In genomic region chr8:115826516-115826915, GRCm38 (mm10) we compare ENCODE assay signal across 19 mouse cellular contexts.
DNase-seq lines count a peak whose midpoint lies in the region; ATAC-seq lines count a peak whose summit lies in the region.
"Had no signal": no experiment of that assay in that cellular context is flagged by ENCODE, and none has a peak within 500 bp of the region (broad histone marks: within the 10 kb centered on the region; RNA-seq: fewer than 3 reads in every experiment).

No protein-coding gene starts in this region.

- H3K9ac ChIP-seq in kidney, embryonic 14.5 days (ENCODE audit: low read depth, low read length): no peak overlapping the region
- H3K9ac ChIP-seq: hindbrain, embryonic 14.5 days; limb, embryonic 15.5 days; liver, postnatal 0 days; midbrain, embryonic 15.5 days had no signal

- H3K27ac ChIP-seq in kidney, embryonic 14.5 days (ENCODE audit: low read depth, low read length): peak overlapping the region; percentile 48; the same call in 1 of the 2 replicates
- no peak overlapping the region for H3K27ac ChIP-seq in midbrain, embryonic 10.5 days (replicated peaks)
- H3K27ac ChIP-seq: gastrocnemius, adult 2 months; hindbrain, embryonic 14.5 days; layer of hippocampus, adult 2 months; limb, embryonic 15.5 days; midbrain, embryonic 15.5 days had no signal

- no peaks in the 10 kb centered on the region for H3K36me3 ChIP-seq in kidney, embryonic 14.5 days (ENCODE audit: control insufficient read depth, insufficient read depth, low read length)
- H3K36me3 ChIP-seq in midbrain, embryonic 10.5 days: no peaks in the 10 kb centered on the region
- H3K36me3 ChIP-seq: limb, embryonic 15.5 days; midbrain, embryonic 15.5 days had no signal

- no peak for ATAC-seq in kidney, embryonic 14.5 days (ENCODE audit: low FRiP score, low TSS enrichment)
- ATAC-seq in hematopoietic stem cell, adult 5-6 weeks (replicated peaks in 1 of 2; ENCODE audit: insufficient read depth in 1 of 2, low FRiP score in 2 of 2, low TSS enrichment in 1 of 2, low read depth in 1 of 2, poor library complexity in 2 of 2, severe bottlenecking in 2 of 2): peak; percentile 53 to 69
- ATAC-seq in megakaryocyte progenitor cell, adult 5-6 weeks (replicated peaks; ENCODE audit: poor library complexity): peak; percentile 44; the same call in 1 of the 2 replicates
- ATAC-seq: forebrain, embryonic 16.5 days; liver, postnatal 0 days; midbrain, embryonic 15.5 days had no signal

- no peak overlapping the region for H3K4me3 ChIP-seq in kidney, embryonic 14.5 days (ENCODE audit: low read length)
- no peak overlapping the region for H3K4me3 ChIP-seq in midbrain, embryonic 10.5 days
- H3K4me3 ChIP-seq: gastrocnemius, adult 2 months; layer of hippocampus, adult 2 months; limb, embryonic 15.5 days; midbrain, embryonic 15.5 days had no signal

- no peaks in the 10 kb centered on the region for H3K27me3 ChIP-seq in kidney, embryonic 14.5 days (ENCODE audit: control insufficient read depth, insufficient read depth, low read length)
- no peaks in the 10 kb centered on the region for H3K27me3 ChIP-seq in midbrain, embryonic 10.5 days (ENCODE audit: low read depth, poor library complexity, severe bottlenecking)
- H3K27me3 ChIP-seq: limb, embryonic 15.5 days; midbrain, embryonic 15.5 days had no signal

- 53% methylated on average over 3 of the region's 3 CpGs for WGBS in kidney, embryonic 14.5 days
- WGBS in midbrain, embryonic 10.5 days: 82% methylated on average over 3 of the region's 3 CpGs

- H3K4me2 ChIP-seq in kidney, embryonic 14.5 days (replicated peaks; ENCODE audit: low read depth, low read length): no peak overlapping the region
- H3K4me2 ChIP-seq: hindbrain, embryonic 14.5 days; limb, embryonic 15.5 days; midbrain, embryonic 15.5 days had no signal

- H3K4me1 ChIP-seq in kidney, embryonic 14.5 days (ENCODE audit: control insufficient read depth, insufficient read depth, low read length): peaks cover 3% of the 10 kb centered on the region; the same call in 1 of the 2 replicates
- no peaks in the 10 kb centered on the region for H3K4me1 ChIP-seq in midbrain, embryonic 10.5 days
- H3K4me1 ChIP-seq: midbrain, embryonic 15.5 days had no signal

- H3K9me3 ChIP-seq in kidney, embryonic 14.5 days (ENCODE audit: control insufficient read depth, low read length): no peaks in the 10 kb centered on the region
- no peaks in the 10 kb centered on the region for H3K9me3 ChIP-seq in midbrain, embryonic 10.5 days (replicated peaks)
- H3K9me3 ChIP-seq: limb, embryonic 15.5 days; midbrain, embryonic 15.5 days had no signal

- DNase-seq in kidney, postnatal 25 days: no peak
- DNase-seq in lung, postnatal 10 days: peak; percentile 11
- no peak for DNase-seq in lung, postnatal 36 days
- DNase-seq in midbrain, embryonic 10.5 days (ENCODE audit: low spot score): no peak
- no peak for DNase-seq in layer of hippocampus, postnatal 25 days (ENCODE audit: extremely low spot score in 1 of 2, low spot score in 1 of 2)
- DNase-seq: adrenal gland, postnatal 14 days; cerebellum, adult 8-10 months; gastrocnemius, adult 2 months; heart, adult 18-20 months; liver, postnatal 0 days; right cerebral cortex, adult 18-20 months had no signal
